Comparison of ENCODE assay signal across 8 mouse cellular contexts in the genomic region with DNA sequence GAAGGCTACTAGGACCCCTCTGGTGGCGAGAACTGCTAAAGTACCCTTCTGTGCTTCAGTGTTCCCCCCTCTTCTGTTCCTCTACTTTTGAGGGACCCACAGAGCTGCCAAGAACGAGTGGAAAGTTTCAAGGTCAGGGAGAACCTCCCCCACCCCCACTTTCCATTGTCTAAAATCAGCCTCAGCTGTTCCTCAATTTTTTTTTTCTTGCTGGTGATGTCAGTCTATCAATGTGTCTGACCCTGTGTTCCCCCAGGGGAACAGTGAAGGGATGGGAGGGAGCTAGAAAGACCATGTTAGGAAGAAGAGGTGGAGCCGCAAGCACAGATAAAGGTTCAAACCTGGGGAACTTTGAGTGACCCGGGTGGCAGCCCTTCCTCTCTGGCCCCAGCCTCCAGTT. TPM values are rescaled to one million over a fixed set of nuclear protein-coding genes. Genes with fewer than 3 reads are reported as not detected.
DNase-seq lines count a peak whose midpoint lies in the region; ATAC-seq and TF ChIP-seq lines count a peak whose summit lies in the region.

Gene Tpm3 (plus strand): TSS at position 356 of the 400 bp plus-strand sequence.

- H3K4me3 ChIP-seq in lung, embryonic 14.5 days (ENCODE audit: low read depth, low read length) = no peak within 1 kb of the TSS
- no peak within 1 kb of the TSS for H3K4me3 ChIP-seq in embryonic facial prominence, embryonic 12.5 days
- no peak within 1 kb of the TSS for H3K4me3 ChIP-seq in heart, embryonic 14.5 days (ENCODE audit: control insufficient read depth in 1 of 2, insufficient read depth in 1 of 2, low read depth in 1 of 2, low read length in 2 of 2)
- H3K4me3 ChIP-seq in neural tube, embryonic 12.5 days = no peak within 1 kb of the TSS

- H3K27ac ChIP-seq in lung, embryonic 14.5 days (ENCODE audit: low read depth) = no peak within 1 kb of the TSS
- no peak within 1 kb of the TSS for H3K27ac ChIP-seq in embryonic facial prominence, embryonic 12.5 days
- no peak within 1 kb of the TSS for H3K27ac ChIP-seq in heart, embryonic 14.5 days (replicated peaks in 1 of 2; ENCODE audit: control insufficient read depth in 1 of 2, insufficient read depth in 1 of 2, low read depth in 2 of 2, low read length in 2 of 2)
- H3K27ac ChIP-seq in neural tube, embryonic 12.5 days = no peak within 1 kb of the TSS

- no peaks in the 10 kb centered on the region for H3K9me3 ChIP-seq in lung, embryonic 14.5 days (ENCODE audit: low read depth, low read length)
- no peaks in the 10 kb centered on the region for H3K9me3 ChIP-seq in embryonic facial prominence, embryonic 12.5 days
- no peaks in the 10 kb centered on the region for H3K9me3 ChIP-seq in heart, embryonic 14.5 days (ENCODE audit: control insufficient read depth, low read length)
- no peaks in the 10 kb centered on the region for H3K9me3 ChIP-seq in neural tube, embryonic 12.5 days

- no peak for DNase-seq in lung, embryonic 14.5 days
- DNase-seq in lung, postnatal 4 days = no peak
- DNase-seq in left cerebral cortex, postnatal 25 days (ENCODE audit: low spot score in 2 of 2) = no peak
- no peak for DNase-seq in MN1 (ENCODE audit: low spot score)
- no peak for DNase-seq in urinary bladder, adult 18-20 months (ENCODE audit: low spot score in 2 of 2)

- ATAC-seq in lung, embryonic 14.5 days (ENCODE audit: insufficient read depth) = no peak
- no peak for ATAC-seq in embryonic facial prominence, embryonic 12.5 days (ENCODE audit: insufficient number of reproducible peaks, insufficient read depth, low FRiP score, low TSS enrichment)
- no peak for ATAC-seq in heart, embryonic 14.5 days (ENCODE audit: insufficient number of reproducible peaks, insufficient read depth, low FRiP score, low read depth)
- ATAC-seq in neural tube, embryonic 12.5 days (ENCODE audit: low FRiP score, low read depth) = no peak

- no peaks in the 10 kb centered on the region for H3K4me1 ChIP-seq in lung, embryonic 14.5 days (ENCODE audit: insufficient read depth)
- peaks cover 5% of the 10 kb centered on the region; the same call in 1 of the 2 replicates for H3K4me1 ChIP-seq in embryonic facial prominence, embryonic 12.5 days
- peaks cover 4 to 19% of the 10 kb centered on the region in 2 experiments; a peak in 3 of 4 replicates for H3K4me1 ChIP-seq in heart, embryonic 14.5 days (ENCODE audit: control insufficient read depth in 2 of 2, insufficient read depth in 2 of 2, low read length in 2 of 2)
- no peaks in the 10 kb centered on the region for H3K4me1 ChIP-seq in neural tube, embryonic 12.5 days

- intact Hi-C loops in left cerebral cortex, postnatal 25 days (cut with DNase I) = loop anchor here (10.0 kb wide), 2 partner anchors 187 to 287 kb away; no protein-coding TSS in a partner anchor

- no peaks in the 10 kb centered on the region for H3K36me3 ChIP-seq in lung, embryonic 14.5 days (ENCODE audit: insufficient read depth)
- H3K36me3 ChIP-seq in embryonic facial prominence, embryonic 12.5 days = no peaks in the 10 kb centered on the region
- H3K36me3 ChIP-seq in heart, embryonic 14.5 days (ENCODE audit: control insufficient read depth, insufficient read depth, low read length) = no peaks in the 10 kb centered on the region
- no peaks in the 10 kb centered on the region for H3K36me3 ChIP-seq in neural tube, embryonic 12.5 days

- no peak within 1 kb of the TSS for H3K4me2 ChIP-seq in lung, embryonic 14.5 days
- H3K4me2 ChIP-seq in embryonic facial prominence, embryonic 12.5 days (replicated peaks) = no peak within 1 kb of the TSS
- no peak within 1 kb of the TSS for H3K4me2 ChIP-seq in heart, embryonic 14.5 days (ENCODE audit: low read length)
- H3K4me2 ChIP-seq in neural tube, embryonic 12.5 days (replicated peaks) = no peak within 1 kb of the TSS

- no peaks in the 10 kb centered on the region for H3K27me3 ChIP-seq in lung, embryonic 14.5 days (ENCODE audit: insufficient read depth, low read length)
- no peaks in the 10 kb centered on the region for H3K27me3 ChIP-seq in embryonic facial prominence, embryonic 12.5 days
- H3K27me3 ChIP-seq in heart, embryonic 14.5 days (ENCODE audit: control insufficient read depth, insufficient read depth, low read length) = no peaks in the 10 kb centered on the region
- no peaks in the 10 kb centered on the region for H3K27me3 ChIP-seq in neural tube, embryonic 12.5 days (replicated peaks)

- H3K9ac ChIP-seq in lung, embryonic 14.5 days = no peak within 1 kb of the TSS
- no peak within 1 kb of the TSS for H3K9ac ChIP-seq in embryonic facial prominence, embryonic 12.5 days
- no peak within 1 kb of the TSS for H3K9ac ChIP-seq in heart, embryonic 14.5 days (ENCODE audit: low read length)
- no peak within 1 kb of the TSS for H3K9ac ChIP-seq in neural tube, embryonic 12.5 days

- 64% methylated on average over 4 of the region's 4 CpGs for WGBS in lung, embryonic 14.5 days
- WGBS in embryonic facial prominence, embryonic 12.5 days = 71% methylated on average over 4 of the region's 4 CpGs
- 47% methylated on average over 4 of the region's 4 CpGs for WGBS in heart, embryonic 14.5 days
- 67% methylated on average over 4 of the region's 4 CpGs for WGBS in neural tube, embryonic 12.5 days

- no peak for TF ChIP-seq CTCF in lung, embryonic 14.5 days (IDR thresholded peaks at IDR 0.05; ENCODE audit: low read depth)

RNA-seq across cellular contexts. Expression of gene Tpm3, which starts in this region (rescaled TPM):
- 634 and 654 TPM in 2 replicates for polyA plus RNA-seq in lung, embryonic 14.5 days (2014; fragmentation: Nextera tagmentation; extraction: Ambion mirVana)
- 517 TPM in 2 replicates for polyA plus RNA-seq in embryonic facial prominence, embryonic 12.5 days (2016; fragmentation: Nextera tagmentation; extraction: Ambion mirVana)
- polyA plus RNA-seq in heart, embryonic 14.5 days (2014; fragmentation: Nextera tagmentation; extraction: Ambion mirVana) = 236 and 242 TPM in 2 replicates
- total RNA-seq in left cerebral cortex, postnatal 25 days (2021) = 100 to 1,000 TPM; 190 to 191 TPM
- polyA plus RNA-seq in neural tube, embryonic 12.5 days (2016; fragmentation: Nextera tagmentation; extraction: Ambion mirVana) = 464 and 470 TPM in 2 replicates
